Mouse (Mus musculus) neural tube, embryonic 10.5 days (tissue): Measurements from ENCODE around the gene Ttc22.
A peak's percentile ranks its signal among the peaks of the same experiment; 100 is the strongest.

Source experiments
- DNase-seq: peaks from one replicate; pipeline ENCODE4 v3.0.0-alpha.2; 2017; ENCODE audit warnings: low spot score; ENCODE audit errors: extremely low spot score

Gene Ttc22

GRCm38 (mm10) chr4:106615637-106616036 is 6.6 kb upstream of the Ttc22 start:
- DNase-seq = no peak

- no peak for DNase-seq
Measured at GRCm38 (mm10) chr4:106617056-106617455, 5.2 kb upstream of the Ttc22 start, which contains the start of gene Lexm. Gene Lexm, minus strand, starts transcription at chr4:106617241.

GRCm38 (mm10) chr4:106618898-106619297 is 3.3 kb upstream of the Ttc22 start:
- no peak for DNase-seq

- no peak for DNase-seq
Measured at GRCm38 (mm10) chr4:106621428-106621827, 804 bp upstream of the Ttc22 start.

GRCm38 (mm10) chr4:106622712-106623111 is 480 bp downstream of the Ttc22 start:
- DNase-seq = no peak

- no peak for DNase-seq
Measured at GRCm38 (mm10) chr4:106624271-106624670, 2.0 kb downstream of the Ttc22 start.

GRCm38 (mm10) chr4:106627809-106628208 is 5.6 kb downstream of the Ttc22 start:
- DNase-seq = no peak

- no peak for DNase-seq
Measured at GRCm38 (mm10) chr4:106628650-106629360, 6.6 kb downstream of the Ttc22 start.

GRCm38 (mm10) chr4:106629374-106629773 is 7.1 kb downstream of the Ttc22 start:
- no peak for DNase-seq

GRCm38 (mm10) chr4:106630333-106631220 is 8.3 kb downstream of the Ttc22 start:
- peak; percentile 77 for DNase-seq

GRCm38 (mm10) chr4:106632313-106632712 is 10.1 kb downstream of the Ttc22 start:
- DNase-seq = no peak

- DNase-seq = no peak
Measured at GRCm38 (mm10) chr4:106633281-106634085, 11.3 kb downstream of the Ttc22 start.

GRCm38 (mm10) chr4:106634086-106634479 is 11.9 kb downstream of the Ttc22 start:
- no peak for DNase-seq

GRCm38 (mm10) chr4:106643483-106644217 is 21.4 kb downstream of the Ttc22 start:
- no peak for DNase-seq

GRCm38 (mm10) chr4:106644218-106644610 is 22.0 kb downstream of the Ttc22 start:
- no peak for DNase-seq

GRCm38 (mm10) chr4:106645797-106646196 is 23.6 kb downstream of the Ttc22 start:
- DNase-seq = no peak

GRCm38 (mm10) chr4:106647137-106647536 is 24.9 kb downstream of the Ttc22 start:
- no peak for DNase-seq

- peak; percentile 99 for DNase-seq
Measured at GRCm38 (mm10) chr4:106650833-106651527, 28.7 kb downstream of the Ttc22 start, which contains the start of gene Pars2. Gene Pars2, plus strand, starts transcription at chr4:106651069.

- no peak for DNase-seq
Measured at GRCm38 (mm10) chr4:106652546-106652945, 30.3 kb downstream of the Ttc22 start.

- no peak for DNase-seq
Measured at GRCm38 (mm10) chr4:106653051-106653450, 30.8 kb downstream of the Ttc22 start.
